ENCODE assay signal across 26 mouse cellular contexts in the genomic region with DNA sequence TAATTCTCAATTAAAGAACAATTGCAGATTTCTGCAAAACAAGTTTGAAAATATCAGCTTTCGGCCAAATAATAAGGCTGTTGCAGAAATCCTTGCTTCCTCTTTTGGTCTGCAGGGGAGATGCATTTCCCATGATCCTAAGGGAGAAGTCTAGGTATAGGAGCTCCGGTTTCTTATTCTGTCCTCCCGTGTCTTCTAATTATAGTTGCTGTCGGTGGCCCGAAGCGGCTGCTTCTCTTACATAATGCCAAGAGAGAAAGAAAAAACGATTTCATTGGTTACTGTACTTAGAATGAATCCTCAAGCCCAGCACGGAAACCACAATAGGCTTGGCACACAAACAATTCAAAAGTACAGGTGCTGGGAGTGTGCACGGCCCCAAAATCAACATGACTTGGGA.
A peak's percentile ranks its signal among the peaks of the same experiment; 100 is the strongest.
DNase-seq lines count a peak whose midpoint lies in the region; ATAC-seq lines count a peak whose summit lies in the region.
"Had no signal": no experiment of that assay in that cellular context is flagged by ENCODE, and none has a peak within 500 bp of the region (broad histone marks: within the 10 kb centered on the region; RNA-seq: fewer than 3 reads in every experiment).

No protein-coding gene starts in this region.

- no peak overlapping the region for H3K4me2 ChIP-seq in forebrain, embryonic 14.5 days (ENCODE audit: low read length)
- no peak overlapping the region for H3K4me2 ChIP-seq in forebrain, embryonic 13.5 days
- H3K4me2 ChIP-seq in stomach, embryonic 15.5 days, result no peak overlapping the region
- H3K4me2 ChIP-seq: hindbrain, embryonic 15.5 days; limb, embryonic 12.5 days; liver, embryonic 11.5 days; neural tube, embryonic 13.5 days had no signal

- H3K4me1 ChIP-seq in forebrain, embryonic 14.5 days (ENCODE audit: control insufficient read depth, insufficient read depth, low read length), result no peaks in the 10 kb centered on the region
- H3K4me1 ChIP-seq in forebrain, embryonic 13.5 days, result no peaks in the 10 kb centered on the region
- H3K4me1 ChIP-seq in stomach, embryonic 15.5 days, result no peaks in the 10 kb centered on the region
- H3K4me1 ChIP-seq: forebrain, embryonic 10.5 days; heart, embryonic 10.5 days; hindbrain, embryonic 15.5 days; limb, embryonic 12.5 days; neural tube, embryonic 13.5 days had no signal

- DNase-seq in forebrain, embryonic 14.5 days (ENCODE audit: low spot score), result peak; percentile 2
- DNase-seq in left cerebral cortex, postnatal 14 days (ENCODE audit: low spot score in 2 of 2), result peak; percentile 22 to 30
- DNase-seq in left cerebral cortex, adult 11 months (ENCODE audit: low spot score), result no peak
- DNase-seq in brain, adult 2 months (ENCODE audit: low read depth, low spot score), result peak; percentile 47
- DNase-seq in ovary, postnatal 14 days (ENCODE audit: low spot score), result no peak
- DNase-seq: adrenal gland, postnatal 10 days; cerebellum, postnatal 25 days; gastrocnemius, adult 2 months; heart, postnatal 4 days; kidney, adult 2 months; layer of hippocampus, postnatal 36 days; liver, postnatal 0 days; thymus, adult 2 months; thymus, postnatal 4 days had no signal

- no peaks in the 10 kb centered on the region for H3K36me3 ChIP-seq in forebrain, embryonic 14.5 days (ENCODE audit: control insufficient read depth, insufficient read depth, low read length)
- no peaks in the 10 kb centered on the region for H3K36me3 ChIP-seq in forebrain, embryonic 13.5 days (ENCODE audit: poor library complexity, severe bottlenecking)
- H3K36me3 ChIP-seq in stomach, embryonic 15.5 days, result no peaks in the 10 kb centered on the region
- H3K36me3 ChIP-seq: forebrain, embryonic 10.5 days; heart, embryonic 10.5 days; hindbrain, embryonic 15.5 days; limb, embryonic 12.5 days; neural tube, embryonic 13.5 days had no signal

- no peaks in the 10 kb centered on the region for H3K9me3 ChIP-seq in forebrain, embryonic 14.5 days (replicated peaks; ENCODE audit: control insufficient read depth, low read length)
- H3K9me3 ChIP-seq in forebrain, embryonic 13.5 days (replicated peaks), result no peaks in the 10 kb centered on the region
- H3K9me3 ChIP-seq in stomach, embryonic 15.5 days, result no peaks in the 10 kb centered on the region
- H3K9me3 ChIP-seq: forebrain, embryonic 10.5 days; heart, embryonic 10.5 days; hindbrain, embryonic 15.5 days; limb, embryonic 12.5 days; neural tube, embryonic 13.5 days had no signal

- 77% methylated on average over 9 of the region's 9 CpGs for WGBS in forebrain, embryonic 14.5 days
- WGBS in forebrain, embryonic 13.5 days, result 77% methylated on average over 9 of the region's 9 CpGs
- 65% methylated on average over 9 of the region's 9 CpGs for WGBS in stomach, embryonic 15.5 days

- H3K9ac ChIP-seq in forebrain, embryonic 14.5 days (ENCODE audit: low read length), result no peak overlapping the region
- no peak overlapping the region for H3K9ac ChIP-seq in forebrain, embryonic 13.5 days
- H3K9ac ChIP-seq in stomach, embryonic 15.5 days, result no peak overlapping the region
- H3K9ac ChIP-seq: hindbrain, embryonic 15.5 days; limb, embryonic 12.5 days; liver, postnatal 0 days; neural tube, embryonic 13.5 days had no signal

- no peak overlapping the region for H3K27ac ChIP-seq in forebrain, embryonic 14.5 days (ENCODE audit: low read depth, low read length)
- H3K27ac ChIP-seq in forebrain, embryonic 13.5 days, result no peak overlapping the region
- H3K27ac ChIP-seq in stomach, embryonic 15.5 days, result no peak overlapping the region
- H3K27ac ChIP-seq: forebrain, embryonic 10.5 days; gastrocnemius, adult 2 months; heart, embryonic 10.5 days; hindbrain, embryonic 15.5 days; kidney, postnatal 0 days; limb, embryonic 12.5 days; macrophage; neural tube, embryonic 13.5 days had no signal

- intact Hi-C loops in left cerebral cortex, postnatal 14 days (cut with DNase I), result no loop called here

- ATAC-seq in forebrain, embryonic 14.5 days, result no peak
- ATAC-seq in forebrain, embryonic 13.5 days, result no peak
- ATAC-seq in stomach, embryonic 15.5 days (ENCODE audit: insufficient read depth, low FRiP score, low read depth), result peak; percentile 31
- ATAC-seq: liver, postnatal 0 days; midbrain, embryonic 16.5 days had no signal

- H3K27me3 ChIP-seq in forebrain, embryonic 14.5 days (replicated peaks; ENCODE audit: control insufficient read depth, insufficient read depth, low read length), result no peaks in the 10 kb centered on the region
- no peaks in the 10 kb centered on the region for H3K27me3 ChIP-seq in forebrain, embryonic 13.5 days
- H3K27me3 ChIP-seq in stomach, embryonic 15.5 days (replicated peaks), result no peaks in the 10 kb centered on the region
- H3K27me3 ChIP-seq: hindbrain, embryonic 15.5 days; limb, embryonic 12.5 days; neural tube, embryonic 13.5 days had no signal

- H3K4me3 ChIP-seq in forebrain, embryonic 14.5 days (ENCODE audit: low read depth, low read length), result no peak overlapping the region
- H3K4me3 ChIP-seq in forebrain, embryonic 13.5 days, result no peak overlapping the region
- no peak overlapping the region for H3K4me3 ChIP-seq in stomach, embryonic 15.5 days (replicated peaks)
- H3K4me3 ChIP-seq: forebrain, embryonic 10.5 days; gastrocnemius, adult 2 months; heart, embryonic 10.5 days; hindbrain, embryonic 15.5 days; limb, embryonic 12.5 days; myocyte; neural tube, embryonic 13.5 days had no signal

Comparison
In these comparisons a context has a peak if more than half of its experiments do, and no peak if none do; other contexts are left out.
1. DNase-seq: peak in forebrain, embryonic 14.5 days (single experiment), left cerebral cortex, postnatal 14 days (2 of 2) and brain, adult 2 months (single experiment); none in left cerebral cortex, adult 11 months (single experiment) and ovary, postnatal 14 days (single experiment).